Mouse (Mus musculus) adrenal gland, postnatal 25 days (tissue): ENCODE results near the gene Gmps. TPM values are rescaled to one million over a fixed set of nuclear protein-coding genes. Genes with fewer than 3 reads are reported as not detected.

Experiments
- total RNA-seq: library from RNA; stranded (reverse); gene quantifications from 2 replicates; pipeline ENCODE4 v1.2.3, GENCODE M21; 2021

The Gmps gene
- total RNA-seq, 1 experiment from 2014 or later, result 24.4 TPM

Other genes with a start within 250 kb of the Gmps start
- not detected in 2 replicates for gene Plch1, start 76.6 kb upstream of the Gmps start, total RNA-seq
- gene E130311K13Rik, start 46.6 kb upstream of the Gmps start, total RNA-seq, result 13.2 and 17.4 TPM in 2 replicates
- gene Slc33a1, start 11.3 kb upstream of the Gmps start, total RNA-seq, result 32.9 and 36.9 TPM in 2 replicates
- 0.18 and 0.24 TPM in 2 replicates for gene Vmn2r1, start 105.4 kb downstream of the Gmps start, total RNA-seq
- not detected in 2 replicates for gene Vmn2r2, start 165.8 kb downstream of the Gmps start, total RNA-seq